Mouse (Mus musculus): Measurements from ENCODE around the gene Gm10959.

GRCm38 (mm10) chr3:122868270-122868669 is 50.9 kb downstream of the Gm10959 start:
- TF ChIP-seq CTCF (IDR thresholded peaks at IDR 0.05 in 2 of 3, conservative IDR thresholded peaks at IDR 0.05 in 1 of 3; ENCODE audit: control insufficient read depth in 1 of 3, insufficient read depth in 1 of 3, low read depth in 2 of 3, low read length in 3 of 3, poor library complexity in 1 of 3, severe bottlenecking in 1 of 3), result no peak
- no peak for TF ChIP-seq MAFK (IDR thresholded peaks at IDR 0.05; ENCODE audit: borderline replicate concordance, low read depth, low read length)
- TF ChIP-seq MAX (IDR thresholded peaks at IDR 0.05; ENCODE audit: low read length), result no peak
- no peak for TF ChIP-seq ZC3H11A (IDR thresholded peaks at IDR 0.05; ENCODE audit: low read depth, low read length)
- no peak for TF ChIP-seq POLR2A (IDR thresholded peaks at IDR 0.05; ENCODE audit: control insufficient read depth in 1 of 2, insufficient read depth in 1 of 2, low read depth in 1 of 2, low read length in 2 of 2, poor library complexity in 1 of 2)
